Mouse (Mus musculus): ENCODE data around the gene Asb16.

Gene Asb16

GRCm38 (mm10) chr11:102310768-102311695 is 42.5 kb downstream of the Asb16 start:
- no peak for DNase-seq (ENCODE audit: low spot score in 2 of 2)

GRCm38 (mm10) chr11:102311966-102312365 is 43.4 kb downstream of the Asb16 start:
- DNase-seq (ENCODE audit: low spot score in 2 of 2) = no peak

GRCm38 (mm10) chr11:102312586-102312985 is 44.0 kb downstream of the Asb16 start:
- DNase-seq (ENCODE audit: low spot score in 2 of 2) = no peak

GRCm38 (mm10) chr11:102314321-102314720 is 45.8 kb downstream of the Asb16 start:
- no peak for DNase-seq (ENCODE audit: low spot score in 2 of 2)

GRCm38 (mm10) chr11:102315690-102316571 is 47.4 kb downstream of the Asb16 start:
- no peak for DNase-seq (ENCODE audit: low spot score in 2 of 2)

GRCm38 (mm10) chr11:102316572-102317297 is 48.2 kb downstream of the Asb16 start:
- DNase-seq (ENCODE audit: low spot score in 2 of 2) = peak; percentile 87 to 88

GRCm38 (mm10) chr11:102317298-102317900 is 48.9 kb downstream of the Asb16 start:
- DNase-seq (ENCODE audit: low spot score in 2 of 2) = peak; percentile 49 to 66

- peak; percentile 54 to 63 for DNase-seq (ENCODE audit: low spot score in 2 of 2)
These were observed 49.5 kb downstream of the Asb16 start for GRCm38 (mm10) chr11:102317901-102318575.

GRCm38 (mm10) chr11:102318576-102319409 is 50.2 kb downstream of the Asb16 start:
- DNase-seq (ENCODE audit: low spot score in 2 of 2) = peak in 1 of 2 experiments; percentile 59

- peak; percentile 72 to 75 for DNase-seq (ENCODE audit: low spot score in 2 of 2)
These were observed 50.9 kb downstream of the Asb16 start, which contains the start of gene Ubtf for GRCm38 (mm10) chr11:102319410-102319792. Gene Ubtf (minus strand): TSS chr11:102319742.

- DNase-seq (ENCODE audit: low spot score in 2 of 2) = peak; percentile 63 to 69
These were observed 51.6 kb downstream of the Asb16 start for GRCm38 (mm10) chr11:102319941-102320685.

- no peak for DNase-seq (ENCODE audit: low spot score in 2 of 2)
These were observed 52.1 kb downstream of the Asb16 start for GRCm38 (mm10) chr11:102320686-102321005.

GRCm38 (mm10) chr11:102321931-102322330 is 53.4 kb downstream of the Asb16 start:
- no peak for DNase-seq (ENCODE audit: low spot score in 2 of 2)

GRCm38 (mm10) chr11:102323516-102323915 is 55.0 kb downstream of the Asb16 start:
- no peak for DNase-seq (ENCODE audit: low spot score in 2 of 2)

GRCm38 (mm10) chr11:102327250-102327649 is 58.7 kb downstream of the Asb16 start:
- no peak for DNase-seq (ENCODE audit: low spot score in 2 of 2)

- DNase-seq (ENCODE audit: low spot score in 2 of 2) = no peak
These were observed 59.3 kb downstream of the Asb16 start for GRCm38 (mm10) chr11:102327839-102328238.

All from spleen, postnatal 14 days (tissue).